ENCODE assay signal across 15 mouse cellular contexts in the genomic region with DNA sequence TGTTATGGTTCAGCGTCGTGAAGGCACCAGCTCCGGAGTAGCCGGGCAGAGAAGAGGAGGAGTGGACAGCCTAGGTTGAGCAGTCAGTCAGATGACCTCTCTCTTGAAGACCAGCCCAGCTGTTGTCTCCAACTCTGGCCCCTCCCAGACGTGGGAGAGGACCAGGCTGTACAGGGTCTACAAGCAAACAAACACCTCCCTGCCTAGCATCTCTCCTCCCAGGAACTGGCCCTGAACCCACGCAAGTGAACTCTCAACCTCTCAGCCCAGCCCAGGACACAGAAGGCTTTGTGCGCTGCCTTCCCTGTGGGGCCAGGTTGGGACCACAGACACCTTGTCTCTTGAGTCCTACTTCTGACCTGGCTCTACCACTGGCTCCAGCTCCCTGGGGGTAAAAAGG. TPM values are rescaled to one million over a fixed set of nuclear protein-coding genes. Genes with fewer than 3 reads are reported as not detected.
A peak's percentile ranks its signal among the peaks of the same experiment; 100 is the strongest.
DNase-seq lines count a peak whose midpoint lies in the region; ATAC-seq and TF ChIP-seq lines count a peak whose summit lies in the region.
"Had no signal": no experiment of that assay in that cellular context is flagged by ENCODE, and none has a peak within 500 bp of the region (broad histone marks: within the 10 kb centered on the region; RNA-seq: fewer than 3 reads in every experiment).

A gene (minus strand): TSS at position 77 of the 400 bp plus-strand sequence.

- H3K4me2 ChIP-seq in forebrain, embryonic 13.5 days = no peak within 1 kb of the TSS
- H3K4me2 ChIP-seq in forebrain, embryonic 16.5 days (ENCODE audit: low read length) = no peak within 1 kb of the TSS
- no peak within 1 kb of the TSS for H3K4me2 ChIP-seq in intestine, embryonic 15.5 days (replicated peaks)
- no peak within 1 kb of the TSS for H3K4me2 ChIP-seq in intestine, postnatal 0 days (replicated peaks; ENCODE audit: low read depth)
- H3K4me2 ChIP-seq in lung, embryonic 16.5 days (ENCODE audit: low read depth, low read length) = no peak within 1 kb of the TSS
- H3K4me2 ChIP-seq: midbrain, embryonic 11.5 days had no signal

- no peaks in the 10 kb centered on the region for H3K36me3 ChIP-seq in forebrain, embryonic 13.5 days (ENCODE audit: poor library complexity, severe bottlenecking)
- H3K36me3 ChIP-seq in forebrain, embryonic 16.5 days (ENCODE audit: control insufficient read depth, insufficient read depth) = no peaks in the 10 kb centered on the region
- H3K36me3 ChIP-seq in intestine, embryonic 15.5 days = no peaks in the 10 kb centered on the region
- H3K36me3 ChIP-seq in intestine, postnatal 0 days (ENCODE audit: control insufficient read depth, insufficient read depth) = no peaks in the 10 kb centered on the region
- H3K36me3 ChIP-seq in lung, embryonic 16.5 days (ENCODE audit: control insufficient read depth, insufficient read depth, low read length) = no peaks in the 10 kb centered on the region

- no peaks in the 10 kb centered on the region for H3K4me1 ChIP-seq in forebrain, embryonic 13.5 days
- H3K4me1 ChIP-seq in forebrain, embryonic 16.5 days (replicated peaks; ENCODE audit: control insufficient read depth, insufficient read depth, low read length) = no peaks in the 10 kb centered on the region
- no peaks in the 10 kb centered on the region for H3K4me1 ChIP-seq in intestine, embryonic 15.5 days (replicated peaks)
- no peaks in the 10 kb centered on the region for H3K4me1 ChIP-seq in intestine, postnatal 0 days (replicated peaks; ENCODE audit: control insufficient read depth, insufficient read depth, low read length)
- no peaks in the 10 kb centered on the region for H3K4me1 ChIP-seq in lung, embryonic 16.5 days (replicated peaks; ENCODE audit: control insufficient read depth, insufficient read depth, low read length)

- DNase-seq in lung, postnatal 14 days = no peak
- peak; percentile 69 for DNase-seq in testis, postnatal 10 days (ENCODE audit: low spot score)
- DNase-seq in right cerebral cortex, adult 2 months (ENCODE audit: low spot score in 2 of 2) = no peak
- DNase-seq: adrenal gland, postnatal 10 days; cerebellum, postnatal 36 days; gastrocnemius, postnatal 25 days had no signal

- H3K27ac ChIP-seq in forebrain, embryonic 13.5 days = no peak within 1 kb of the TSS
- H3K27ac ChIP-seq in forebrain, embryonic 16.5 days (ENCODE audit: low read length) = no peak within 1 kb of the TSS
- no peak within 1 kb of the TSS for H3K27ac ChIP-seq in intestine, embryonic 15.5 days
- no peak within 1 kb of the TSS for H3K27ac ChIP-seq in intestine, postnatal 0 days (ENCODE audit: low read depth, low read length)
- H3K27ac ChIP-seq in lung, embryonic 16.5 days (ENCODE audit: low read length) = no peak within 1 kb of the TSS
- H3K27ac ChIP-seq: layer of hippocampus, adult 2 months; liver, embryonic 14.5 days had no signal

- H3K9ac ChIP-seq in forebrain, embryonic 13.5 days = peak within 1 kb of the TSS; percentile 30; the same call in 1 of the 2 replicates
- no peak within 1 kb of the TSS for H3K9ac ChIP-seq in forebrain, embryonic 16.5 days (replicated peaks; ENCODE audit: low read depth, low read length)
- no peak within 1 kb of the TSS for H3K9ac ChIP-seq in intestine, embryonic 15.5 days
- no peak within 1 kb of the TSS for H3K9ac ChIP-seq in intestine, postnatal 0 days (ENCODE audit: low read depth, low read length)
- no peak within 1 kb of the TSS for H3K9ac ChIP-seq in lung, embryonic 16.5 days (ENCODE audit: low read length)
- H3K9ac ChIP-seq: liver, embryonic 14.5 days had no signal

- no peak within 1 kb of the TSS for H3K4me3 ChIP-seq in forebrain, embryonic 13.5 days
- no peak within 1 kb of the TSS for H3K4me3 ChIP-seq in forebrain, embryonic 16.5 days (replicated peaks; ENCODE audit: low read length)
- no peak within 1 kb of the TSS for H3K4me3 ChIP-seq in intestine, embryonic 15.5 days (replicated peaks)
- no peak within 1 kb of the TSS for H3K4me3 ChIP-seq in intestine, postnatal 0 days (ENCODE audit: low read depth, low read length)
- no peak within 1 kb of the TSS for H3K4me3 ChIP-seq in lung, embryonic 16.5 days (ENCODE audit: low read length)
- H3K4me3 ChIP-seq: layer of hippocampus, adult 2 months; myocyte had no signal

- H3K9me3 ChIP-seq in forebrain, embryonic 13.5 days (replicated peaks) = no peaks in the 10 kb centered on the region
- no peaks in the 10 kb centered on the region for H3K9me3 ChIP-seq in forebrain, embryonic 16.5 days (ENCODE audit: control insufficient read depth, low read length)
- no peaks in the 10 kb centered on the region for H3K9me3 ChIP-seq in intestine, embryonic 15.5 days
- no peaks in the 10 kb centered on the region for H3K9me3 ChIP-seq in intestine, postnatal 0 days (ENCODE audit: control insufficient read depth)
- no peaks in the 10 kb centered on the region for H3K9me3 ChIP-seq in lung, embryonic 16.5 days (ENCODE audit: control insufficient read depth, low read length)

- no peak for TF ChIP-seq CTCF in intestine, postnatal 0 days (IDR thresholded peaks at IDR 0.05; ENCODE audit: low read depth)

- ATAC-seq in forebrain, embryonic 13.5 days = no peak
- ATAC-seq in forebrain, embryonic 16.5 days = no peak
- peak; percentile 11; the same call in 1 of the 2 replicates for ATAC-seq in intestine, embryonic 15.5 days
- ATAC-seq in intestine, postnatal 0 days = no peak
- 0 out of 2 replicates have a peak, but pooled peaks have one; percentile 55 for ATAC-seq in lung, embryonic 16.5 days (ENCODE audit: low read depth)

- no peaks in the 10 kb centered on the region for H3K27me3 ChIP-seq in forebrain, embryonic 13.5 days
- no peaks in the 10 kb centered on the region for H3K27me3 ChIP-seq in forebrain, embryonic 16.5 days (replicated peaks; ENCODE audit: control insufficient read depth, insufficient read depth, low read length)
- no peaks in the 10 kb centered on the region for H3K27me3 ChIP-seq in intestine, embryonic 15.5 days (replicated peaks)
- H3K27me3 ChIP-seq in intestine, postnatal 0 days (replicated peaks; ENCODE audit: control insufficient read depth, insufficient read depth, low read length) = no peaks in the 10 kb centered on the region
- no peaks in the 10 kb centered on the region for H3K27me3 ChIP-seq in lung, embryonic 16.5 days (ENCODE audit: control insufficient read depth, insufficient read depth, low read depth, low read length)

- 80% methylated on average over 7 of the region's 7 CpGs for WGBS in forebrain, embryonic 13.5 days
- 81% methylated on average over 7 of the region's 7 CpGs for WGBS in forebrain, embryonic 16.5 days
- 48% methylated on average over 7 of the region's 7 CpGs for WGBS in intestine, embryonic 15.5 days
- 51% methylated on average over 7 of the region's 7 CpGs for WGBS in intestine, postnatal 0 days
- 31% methylated on average over 7 of the region's 7 CpGs for WGBS in lung, embryonic 16.5 days

RNA-seq across cellular contexts. Expression of the gene that starts here (rescaled TPM):
- polyA plus RNA-seq in forebrain, embryonic 13.5 days (2015; fragmentation: Nextera tagmentation; extraction: Ambion mirVana) = 0.52 and 1.1 TPM in 2 replicates
- polyA plus RNA-seq in forebrain, embryonic 16.5 days (2015; fragmentation: Nextera tagmentation; extraction: Ambion mirVana) = 0.51 and 0.86 TPM in 2 replicates
- polyA plus RNA-seq in intestine, embryonic 15.5 days (2015; fragmentation: Nextera tagmentation; extraction: Ambion mirVana) = 1.4 and 1.6 TPM in 2 replicates
- polyA plus RNA-seq in intestine, postnatal 0 days (2015; fragmentation: Nextera tagmentation; extraction: Ambion mirVana) = 2.0 and 2.3 TPM in 2 replicates
- 1.7 and 2.0 TPM in 2 replicates for polyA plus RNA-seq in lung, embryonic 16.5 days (2015; fragmentation: Nextera tagmentation; extraction: Ambion mirVana)

Comparison
In these comparisons a context has a peak if more than half of its experiments do, and no peak if none do; other contexts are left out.
1. ATAC-seq: peak in intestine, embryonic 15.5 days (single experiment) and lung, embryonic 16.5 days (single experiment); none in forebrain, embryonic 13.5 days (single experiment), forebrain, embryonic 16.5 days (single experiment) and intestine, postnatal 0 days (single experiment).